Mouse (Mus musculus) CH12.LX (cell line): ENCODE measurements around the gene Glyctk. TPM values are rescaled to one million over a fixed set of nuclear protein-coding genes. Genes with fewer than 3 reads are reported as not detected.

ENCODE experiments used
- DNase-seq: peaks from one replicate; pipeline ENCODE4 v3.0.0-alpha.2; 2013; ENCODE audit errors: extremely low read depth
- H3K27ac ChIP-seq: 2 replicates; pipeline ENCODE4 v1.5.1; 2012; ENCODE audit warnings: low read depth, mild to moderate bottlenecking, control low read depth, moderate library complexity; ENCODE audit not compliant: insufficient read depth
- H3K27me3 ChIP-seq: replicated peaks from 2 replicates; pipeline ENCODE3; 2012; ENCODE audit warnings: inconsistent platforms
- H3K36me3 ChIP-seq, 2 experiments: replicated peaks in 1 of 2; 2 replicates each; pipeline versions ENCODE3 to v1.6.1; 2012; ENCODE audit warnings: inconsistent platforms in 1 of 2, low read length in 1 of 2, mild to moderate bottlenecking in 1 of 2, mixed read lengths in 1 of 2, moderate library complexity in 1 of 2; ENCODE audit not compliant: control insufficient read depth in 1 of 2, insufficient read depth in 1 of 2
- H3K4me1 ChIP-seq, 2 experiments: 2 replicates each; pipeline ENCODE4 v1.6.1; 2012; ENCODE audit warnings: inconsistent platforms in 1 of 2, moderate library complexity in 1 of 2; ENCODE audit not compliant: insufficient read depth in 2 of 2, control insufficient read depth in 1 of 2
- H3K4me2 ChIP-seq: 2 replicates; pipeline ENCODE4 v1.6.1; 2012; ENCODE audit warnings: low read depth, mild to moderate bottlenecking, control low read depth; ENCODE audit not compliant: poor library complexity, insufficient read depth, severe bottlenecking
- H3K4me3 ChIP-seq, 3 experiments: fragments of 150-350 bp in 1 of 3; sonication (generic) in 1 of 3; replicated peaks in 1 of 3; 2 replicates each; pipeline versions ENCODE3 to v1.5.1; 2011 to 2012; ENCODE audit warnings: low read depth in 2 of 3, low read length in 2 of 3, mild to moderate bottlenecking in 2 of 3, moderate library complexity in 2 of 3, control low read depth in 1 of 3, improper control_type of control experiment in 1 of 3, inconsistent platforms in 1 of 3, mixed read lengths in 1 of 3; ENCODE audit not compliant: poor library complexity in 1 of 3
- H3K79me2 ChIP-seq: replicated peaks from 2 replicates; pipeline ENCODE4 v1.6.1; 2012; ENCODE audit warnings: mild to moderate bottlenecking, moderate library complexity; ENCODE audit not compliant: control insufficient read depth, poor library complexity, insufficient read depth, severe bottlenecking; ENCODE audit errors: extremely low read depth
- H3K9ac ChIP-seq: 2 replicates; pipeline ENCODE4 v1.6.1; 2012; ENCODE audit warnings: low read depth, mild to moderate bottlenecking, control low read depth, moderate library complexity; ENCODE audit not compliant: insufficient read depth
- H3K9me3 ChIP-seq: replicated peaks from 2 replicates; pipeline ENCODE3; 2012; ENCODE audit warnings: low read length, inconsistent platforms, mixed read lengths
- CHD2 ChIP-seq: IDR thresholded peaks from 2 replicates; pipeline ENCODE4 v1.6.1; 2011; ENCODE audit warnings: low read length, improper control_type of control experiment
- CTCF ChIP-seq, 2 experiments: IDR thresholded peaks in 1 of 2; conservative IDR thresholded peaks in 1 of 2; 2 replicates each; pipeline ENCODE4 v1.5.1; 2011 to 2012; ENCODE audit warnings: low read depth in 2 of 2, low read length in 2 of 2, improper control_type of control experiment in 1 of 2, inconsistent platforms in 1 of 2, mild to moderate bottlenecking in 1 of 2, moderate library complexity in 1 of 2
- E2F4 ChIP-seq: IDR thresholded peaks from 2 replicates; pipeline ENCODE4 v1.6.1; 2011; ENCODE audit warnings: low read depth, low read length, improper control_type of control experiment; ENCODE audit not compliant: insufficient replicate concordance
- KAT2A ChIP-seq: IDR thresholded peaks from 2 replicates; pipeline ENCODE4 v1.6.1; 2012; ENCODE audit warnings: low read length, improper control_type of control experiment, inconsistent platforms; ENCODE audit not compliant: insufficient replicate concordance
- MAX ChIP-seq: IDR thresholded peaks from 2 replicates; pipeline ENCODE4 v1.6.1; 2011; ENCODE audit warnings: low read length, improper control_type of control experiment
- MAZ ChIP-seq: IDR thresholded peaks from 2 replicates; pipeline ENCODE4 v1.6.1; 2012; ENCODE audit warnings: low read depth, mild to moderate bottlenecking, inconsistent platforms, low read length, improper control_type of control experiment, moderate library complexity
- MXI1 ChIP-seq: IDR thresholded peaks from 2 replicates; pipeline ENCODE4 v1.6.1; 2011; ENCODE audit warnings: mild to moderate bottlenecking, low read depth, low read length, improper control_type of control experiment
- MYC ChIP-seq: IDR thresholded peaks from 2 replicates; pipeline ENCODE4 v1.6.1; 2011; ENCODE audit warnings: low read depth, mild to moderate bottlenecking, improper control_type of control experiment, low read length
- POLR2A ChIP-seq: IDR thresholded peaks from 2 replicates; pipeline ENCODE4 v1.6.1; 2011; ENCODE audit warnings: low read depth, mild to moderate bottlenecking, improper control_type of control experiment, low read length
- RCOR1 ChIP-seq: conservative IDR thresholded peaks from 2 replicates; pipeline ENCODE4 v1.6.1; 2012; ENCODE audit warnings: low read depth, mild to moderate bottlenecking, inconsistent platforms, low read length, improper control_type of control experiment
- ZKSCAN1 ChIP-seq: IDR thresholded peaks from 2 replicates; pipeline ENCODE4 v1.6.1; 2012; ENCODE audit warnings: low read depth, inconsistent platforms, low read length, improper control_type of control experiment, borderline replicate concordance
- ZMIZ1 ChIP-seq: IDR thresholded peaks from 2 replicates; pipeline ENCODE4 v1.6.1; 2012; ENCODE audit warnings: low read depth, mild to moderate bottlenecking, inconsistent platforms, low read length, improper control_type of control experiment
- dilution Hi-C: fragments of 300-500 bp; cut with MboI; formaldehyde crosslinking; loops from 2 replicates; pipeline ENCODE4 v1.14.3; 2020; ENCODE audit warnings: low sequenced_read_pairs; ENCODE audit not compliant: extremely low pct_unique_long_range_greater_than_20kb, extremely low pct_ligation_motif_present
- in situ Hi-C: fragments of 300-500 bp; cut with MboI; formaldehyde crosslinking; loops from 3 replicates; pipeline ENCODE4 v1.14.3; 2019; ENCODE audit warnings: low sequenced_read_pairs, low pct_ligation_motif_present, low pct_unique_long_range_greater_than_20kb, mixed read lengths
- polyA plus RNA-seq: library from polyadenylated mRNA; unstranded; fragments of >175 nt; gene quantifications from 2 replicates; pipeline ENCODE4 v1.2.1, GENCODE M21; 2012; ENCODE audit warnings: low read depth; ENCODE audit not compliant: insufficient read length
- total RNA-seq, 2 experiments: library from RNA; depleted of rRNA; stranded (reverse); fragments of 300-350 nt in 1 of 2; fragments of >200 nt in 1 of 2; gene quantifications; 2 replicates each; pipeline ENCODE4 v1.2.3; 2012 to 2014

Gene Glyctk
- total and polyA plus RNA-seq, 3 experiments, result 2.8 to 3.0 (median 3.0) TPM

DNA sequence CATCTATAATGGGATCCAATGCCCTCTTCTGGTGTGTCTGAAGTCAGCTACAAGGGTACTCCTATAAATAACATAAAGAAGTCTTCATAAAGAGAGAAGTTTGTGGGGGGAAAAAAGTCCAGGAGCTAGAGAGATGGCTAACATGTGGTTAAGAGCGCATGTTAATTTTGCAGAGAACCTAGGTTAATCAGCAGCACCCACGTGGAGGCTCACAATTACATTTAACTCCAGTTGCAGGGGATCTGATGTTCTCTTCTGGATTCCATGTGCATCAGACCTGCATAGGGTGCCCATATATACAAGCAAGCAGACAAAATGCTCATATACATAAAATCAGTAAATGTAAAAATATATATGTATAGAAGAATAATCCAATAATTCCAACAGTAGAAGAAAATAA, 15.4 kb upstream of the Glyctk start:
- Histone ChIP-seq H3K4me2 (peak overlapping the region; percentile 86), H3K4me3 (peak overlapping the region; percentile 51 to 90 (median 79)), H3K27ac (no peak overlapping the region), H3K9ac (peak overlapping the region; percentile 73; the same call in 1 of the 2 replicates), H3K27me3 (no peaks in the 10 kb centered on the region), H3K36me3 (peaks cover 19 to 34% of the 10 kb centered on the region in 2 experiments), H3K4me1 (peaks cover 6 to 40% of the 10 kb centered on the region in 2 experiments; a peak in 3 of 4 replicates), H3K9me3 (no peaks in the 10 kb centered on the region), H3K79me2 (peaks cover 70% of the 10 kb centered on the region)
- DNase-seq, result no peak
- TF ChIP-seq MXI1 (peak; percentile 85), MAX (peak; percentile 70), MYC (peak; percentile 79), KAT2A (no peak), RCOR1 (no peak), CTCF (conservative IDR thresholded peaks at IDR 0.05 in 1 of 2, IDR thresholded peaks at IDR 0.05 in 1 of 2; ENCODE audit: low read depth in 2 of 2, low read length in 2 of 2) (peak in 1 of 2 experiments; percentile 26; a peak in 1 of 4 replicates)
- dilution Hi-C loops, result no loop called here
- in situ Hi-C loops, result no loop called here

DNA sequence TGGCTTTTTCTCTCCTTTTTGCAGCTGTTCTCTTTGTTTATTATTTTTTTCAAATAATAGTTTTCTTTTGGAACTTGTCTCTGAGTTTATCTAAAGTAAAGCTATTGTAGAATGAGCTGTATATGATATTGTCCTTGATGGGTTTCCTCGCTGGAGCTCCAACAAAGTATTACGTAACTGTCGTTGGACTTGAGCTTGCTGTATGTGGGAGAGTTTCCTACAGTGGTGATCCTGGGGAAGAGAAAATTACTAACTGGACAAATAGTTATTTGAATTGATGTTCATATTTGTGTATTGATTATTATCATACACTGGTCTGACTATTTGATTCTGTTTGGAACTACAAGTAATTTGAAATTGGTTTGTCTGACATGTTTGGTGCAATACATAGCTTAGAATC, 14.6 kb upstream of the Glyctk start:
- no peak for DNase-seq
- TF ChIP-seq ZMIZ1 (no peak), KAT2A (no peak), CHD2 (no peak), MAZ (no peak), E2F4 (no peak), POLR2A (no peak), ZKSCAN1 (no peak)
- Histone ChIP-seq H3K79me2 (peaks cover 62% of the 10 kb centered on the region), H3K4me1 (peaks cover 6 to 40% of the 10 kb centered on the region in 2 experiments; a peak in 3 of 4 replicates), H3K27me3 (no peaks in the 10 kb centered on the region), H3K9ac (peak overlapping the region; percentile 73; the same call in 1 of the 2 replicates), H3K4me2 (peak overlapping the region; percentile 93), H3K27ac (no peak overlapping the region), H3K36me3 (peaks cover 12 to 25% of the 10 kb centered on the region in 2 experiments), H3K9me3 (no peaks in the 10 kb centered on the region), H3K4me3 (peak overlapping the region; percentile 75 to 90 (median 79))
- dilution Hi-C loops (no loop called here), in situ Hi-C loops (no loop called here)
